Mouse (Mus musculus): Measurements from ENCODE around the gene Lrp5. TPM values are rescaled to one million over a fixed set of nuclear protein-coding genes. Genes with fewer than 3 reads are reported as not detected.

The Lrp5 gene
- total and polyA plus RNA-seq, 3 experiments: 16.1 to 31.9 TPM; not detected in 1

GRCm38 (mm10) chr19:3625111-3625510 is 61.3 kb downstream of the Lrp5 start:
- Histone ChIP-seq H3K27ac (ENCODE audit: control insufficient read depth, low read depth, low read length) (no peak overlapping the region), H3K36me3 (ENCODE audit: control insufficient read depth in 1 of 2, insufficient read depth in 2 of 2, low read length in 2 of 2) (no peaks in the 10 kb centered on the region), H3K9me3 (replicated peaks; ENCODE audit: insufficient read depth, low read length) (no peaks in the 10 kb centered on the region), H3K9ac (ENCODE audit: control insufficient read depth, low read depth, low read length, poor library complexity, severe bottlenecking) (no peak overlapping the region), H3K4me3 (ENCODE audit: control insufficient read depth in 1 of 2, insufficient read depth in 1 of 2, low read depth in 2 of 2, low read length in 2 of 2) (no peak overlapping the region), H3K79me2 (ENCODE audit: control insufficient read depth, insufficient read depth, low read length, poor library complexity) (no peaks in the 10 kb centered on the region), H3K4me1 (ENCODE audit: control insufficient read depth in 1 of 2, insufficient read depth in 2 of 2, low read length in 2 of 2) (no peaks in the 10 kb centered on the region), H3K27me3 (ENCODE audit: control insufficient read depth in 1 of 2, insufficient read depth in 2 of 2, low read length in 2 of 2) (no peaks in the 10 kb centered on the region)
- no peak for TF ChIP-seq UBTF (IDR thresholded peaks at IDR 0.05; ENCODE audit: borderline replicate concordance, insufficient read depth, low read depth, low read length)
- TF ChIP-seq ZMIZ1 (IDR thresholded peaks at IDR 0.05; ENCODE audit: low read depth, low read length): no peak
- no peak for TF ChIP-seq CHD1 (IDR thresholded peaks at IDR 0.05; ENCODE audit: low read depth, low read length)
- TF ChIP-seq SIN3A (IDR thresholded peaks at IDR 0.05; ENCODE audit: low read length): no peak
- no peak for TF ChIP-seq ZC3H11A (IDR thresholded peaks at IDR 0.05; ENCODE audit: low read depth, low read length)
- TF ChIP-seq RCOR1 (IDR thresholded peaks at IDR 0.05; ENCODE audit: low read depth, low read length): no peak
- TF ChIP-seq MXI1 (IDR thresholded peaks at IDR 0.05; ENCODE audit: low read depth, low read length): no peak
- TF ChIP-seq POLR2AphosphoS2 (IDR thresholded peaks at IDR 0.05; ENCODE audit: low read length): no peak
- no peak for TF ChIP-seq ELF1 (IDR thresholded peaks at IDR 0.05; ENCODE audit: low read depth, low read length)
- no peak for TF ChIP-seq MAFK (IDR thresholded peaks at IDR 0.05; ENCODE audit: borderline replicate concordance, low read depth, low read length)
- no peak for DNase-seq (ENCODE audit: low read depth, low spot score)

- Histone ChIP-seq H3K4me3 (ENCODE audit: control insufficient read depth in 1 of 2, insufficient read depth in 1 of 2, low read depth in 2 of 2, low read length in 2 of 2) (no peak overlapping the region), H3K79me2 (ENCODE audit: control insufficient read depth, insufficient read depth, low read length, poor library complexity) (no peaks in the 10 kb centered on the region), H3K27ac (ENCODE audit: control insufficient read depth, low read depth, low read length) (no peak overlapping the region), H3K36me3 (ENCODE audit: control insufficient read depth in 1 of 2, insufficient read depth in 2 of 2, low read length in 2 of 2) (peaks cover 0 to 1% of the 10 kb centered on the region in 2 experiments; a peak in 2 of 4 replicates), H3K27me3 (ENCODE audit: control insufficient read depth in 1 of 2, insufficient read depth in 2 of 2, low read length in 2 of 2) (no peaks in the 10 kb centered on the region), H3K9me3 (replicated peaks; ENCODE audit: insufficient read depth, low read length) (no peaks in the 10 kb centered on the region), H3K4me1 (ENCODE audit: control insufficient read depth in 1 of 2, insufficient read depth in 2 of 2, low read length in 2 of 2) (no peaks in the 10 kb centered on the region), H3K9ac (ENCODE audit: control insufficient read depth, low read depth, low read length, poor library complexity, severe bottlenecking) (no peak overlapping the region)
- peak; percentile 52 for DNase-seq (ENCODE audit: low read depth, low spot score)
- TF ChIP-seq EP300 (IDR thresholded peaks at IDR 0.05; ENCODE audit: low read depth in 1 of 2, low read length in 2 of 2) (no peak), ZKSCAN1 (IDR thresholded peaks at IDR 0.05; ENCODE audit: low read depth, low read length) (no peak), MAZ (IDR thresholded peaks at IDR 0.05; ENCODE audit: low read depth, low read length) (no peak), JUND (IDR thresholded peaks at IDR 0.05; ENCODE audit: low read depth, low read length) (no peak), RAD21 (IDR thresholded peaks at IDR 0.05; ENCODE audit: low read depth, low read length) (peak; percentile 39), ZC3H11A (IDR thresholded peaks at IDR 0.05; ENCODE audit: low read depth, low read length) (no peak), BHLHE40 (IDR thresholded peaks at IDR 0.05; ENCODE audit: borderline replicate concordance, low read depth, low read length) (no peak), RCOR1 (IDR thresholded peaks at IDR 0.05; ENCODE audit: low read depth, low read length) (no peak), CHD1 (IDR thresholded peaks at IDR 0.05; ENCODE audit: low read depth, low read length) (no peak), USF2 (IDR thresholded peaks at IDR 0.05; ENCODE audit: borderline replicate concordance in 1 of 2, insufficient read depth in 1 of 2, low read depth in 1 of 2, low read length in 2 of 2) (no peak), KAT2A (conservative IDR thresholded peaks at IDR 0.05; ENCODE audit: low read depth, low read length) (no peak), ETS1 (IDR thresholded peaks at IDR 0.05; ENCODE audit: low read depth, low read length) (no peak), USF1 (IDR thresholded peaks at IDR 0.05; ENCODE audit: low read depth, low read length) (no peak), MXI1 (IDR thresholded peaks at IDR 0.05; ENCODE audit: low read depth, low read length) (no peak), ZNF384 (IDR thresholded peaks at IDR 0.05; ENCODE audit: low read depth, low read length) (no peak), ZMIZ1 (IDR thresholded peaks at IDR 0.05; ENCODE audit: low read depth, low read length) (no peak), CTCF (IDR thresholded peaks at IDR 0.05 in 2 of 3, conservative IDR thresholded peaks at IDR 0.05 in 1 of 3; ENCODE audit: control insufficient read depth in 1 of 3, insufficient read depth in 1 of 3, low read depth in 2 of 3, low read length in 3 of 3, poor library complexity in 1 of 3, severe bottlenecking in 1 of 3) (peak; percentile 46 to 64 (median 54)), TCF12 (IDR thresholded peaks at IDR 0.05; ENCODE audit: low read depth, low read length) (no peak), SMC3 (IDR thresholded peaks at IDR 0.05; ENCODE audit: low read depth, low read length) (peak; percentile 37)
Observed at GRCm38 (mm10) chr19:3623824-3624223, 62.5 kb downstream of the Lrp5 start.

All from MEL (cell line).